Comparison of ENCODE assay signal across 14 mouse cellular contexts in genomic region chr5:88915082-88915481, GRCm38 (mm10). TPM values are rescaled to one million over a fixed set of nuclear protein-coding genes. Genes with fewer than 3 reads are reported as not detected.
"Had no signal": no experiment of that assay in that cellular context is flagged by ENCODE, and none has a peak within 500 bp of the region (broad histone marks: within the 10 kb centered on the region; RNA-seq: fewer than 3 reads in every experiment).

No protein-coding gene starts in this region.

- H3K4me2 ChIP-seq: limb, embryonic 12.5 days; liver, embryonic 13.5 days; lung, embryonic 15.5 days; midbrain, embryonic 11.5 days; neural tube, embryonic 12.5 days had no signal

- H3K9ac ChIP-seq: limb, embryonic 12.5 days; liver, embryonic 13.5 days; liver, postnatal 0 days; lung, embryonic 15.5 days; neural tube, embryonic 12.5 days had no signal

- ATAC-seq: liver, postnatal 0 days had no signal

- H3K4me3 ChIP-seq: limb, embryonic 12.5 days; liver, embryonic 13.5 days; lung, embryonic 15.5 days; megakaryocyte, embryonic 14.5 days; neural tube, embryonic 12.5 days had no signal

- DNase-seq: kidney, postnatal 25 days; liver; liver, embryonic 13.5 days; liver, postnatal 0 days; lung, postnatal 14 days; right cerebral cortex, postnatal 14 days; thymus, postnatal 36 days had no signal

- H3K36me3 ChIP-seq: limb, embryonic 12.5 days; liver, embryonic 13.5 days; lung, embryonic 15.5 days; neural tube, embryonic 12.5 days had no signal

- H3K9me3 ChIP-seq: limb, embryonic 12.5 days; liver, embryonic 13.5 days; lung, embryonic 15.5 days; neural tube, embryonic 12.5 days had no signal

- H3K4me1 ChIP-seq: lung, embryonic 15.5 days; megakaryocyte, embryonic 14.5 days; neural tube, embryonic 12.5 days had no signal

- H3K27me3 ChIP-seq: limb, embryonic 12.5 days; liver, embryonic 13.5 days; lung, embryonic 15.5 days; neural tube, embryonic 12.5 days had no signal

- H3K27ac ChIP-seq: limb, embryonic 12.5 days; liver, embryonic 13.5 days; lung, embryonic 15.5 days; macrophage; neural tube, embryonic 12.5 days had no signal

RNA-seq across cellular contexts. Expression of gene Slc4a4, which starts 28.5 kb away (rescaled TPM):
- total RNA-seq: monocyte, adult 5-6 weeks had no signal
- polyA plus RNA-seq: macrophage had no signal
